Mouse (Mus musculus): Measurements from ENCODE around the gene Gm21887.
"Not testable (repeated sequence)": the region's sequence is repeated elsewhere in the genome, so short reads cannot be mapped to it uniquely, and the experiment has no call there.

- not testable (repeated sequence) for TF ChIP-seq CTCF (IDR thresholded peaks at IDR 0.05; ENCODE audit: borderline replicate concordance, control insufficient read depth, extremely low read depth, insufficient read depth, low read length, poor library complexity); POLR2A (IDR thresholded peaks at IDR 0.05; ENCODE audit: control insufficient read depth, extremely low read depth, insufficient read depth, low read length, poor library complexity)
Measured at GRCm38 (mm10) chrX:169984331-169984730, 25.1 kb upstream of the Gm21887 start.

Data from thymus, adult 2 months (tissue).